Mouse (Mus musculus) right cerebral cortex, postnatal 36 days (tissue): Measurements from ENCODE around the gene Krtap9-1.
"Not testable (repeated sequence)": the region's sequence is repeated elsewhere in the genome, so short reads cannot be mapped to it uniquely, and the experiment has no call there.

Experiments used
- DNase-seq, 2 experiments: peaks; one replicate each; pipeline ENCODE4 v3.0.0; 2022; ENCODE audit warnings: low spot score in 2 of 2, mixed read lengths in 1 of 2

Gene Krtap9-1

DNA sequence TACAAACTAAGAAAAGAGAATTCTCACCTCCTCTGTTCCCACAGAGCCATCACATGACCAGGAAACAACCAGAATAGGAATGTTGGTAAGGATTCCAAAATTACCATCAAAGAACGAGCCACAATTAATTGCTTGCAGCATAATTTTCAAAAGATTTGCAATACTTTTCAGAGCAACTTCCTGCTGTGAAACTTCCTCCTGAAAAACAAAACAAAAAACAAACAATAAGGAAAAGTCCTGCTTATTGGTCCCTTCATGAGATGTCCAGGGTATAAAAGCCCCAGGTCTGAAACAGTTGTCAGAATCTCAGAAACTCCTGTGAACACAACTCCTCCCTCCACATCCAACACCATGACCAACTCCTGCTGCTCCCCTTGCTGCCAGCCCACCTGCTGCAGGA is at the start of gene Krtap9-1:
Gene Krtap9-1 (plus strand): TSS at position 301 of the 400 bp plus-strand sequence.
- not testable (repeated sequence) for DNase-seq

DNA sequence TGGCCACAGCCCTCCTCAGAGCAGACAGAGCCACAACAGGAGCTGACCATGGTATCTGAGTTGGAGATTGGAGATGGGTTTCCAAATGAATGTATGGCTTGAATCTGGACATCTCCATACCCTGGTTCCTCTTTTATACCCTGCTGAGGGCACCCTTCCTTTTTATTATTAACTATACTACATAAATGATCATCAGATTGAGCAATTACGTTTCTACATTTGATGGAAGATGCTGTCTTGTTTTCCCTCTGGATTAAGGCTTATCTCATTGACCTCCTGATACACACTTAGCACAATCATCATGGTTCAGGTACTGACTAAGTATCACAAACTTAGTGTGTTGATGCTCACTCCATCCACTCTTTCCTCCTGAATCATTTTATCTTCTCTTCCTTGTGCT is 35.2 kb upstream of the Krtap9-1 start, which contains the start of gene 2300003K06Rik:
Gene 2300003K06Rik (minus strand): TSS at position 101 of the 400 bp plus-strand sequence.
- no peak for DNase-seq

DNA sequence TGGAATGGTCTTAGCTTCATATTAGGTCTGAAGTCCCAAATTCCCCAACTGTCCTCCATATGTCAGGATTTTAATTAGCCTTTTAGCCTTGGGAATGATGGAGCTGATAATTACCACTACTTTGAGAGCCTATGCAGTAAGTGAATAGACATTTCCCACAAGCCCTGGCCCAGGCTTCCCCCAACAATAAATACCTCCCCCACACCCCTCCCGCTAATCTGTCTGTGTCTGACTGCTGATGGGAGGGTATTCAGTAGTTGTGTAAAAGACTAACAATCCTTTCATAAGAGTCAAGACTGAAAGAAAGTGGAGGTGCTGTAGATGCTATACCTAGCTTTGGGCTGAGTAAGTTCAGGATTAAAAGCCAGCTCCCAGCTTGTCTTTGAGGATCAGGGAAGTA is 31.0 kb upstream of the Krtap9-1 start:
- no peak for DNase-seq

DNA sequence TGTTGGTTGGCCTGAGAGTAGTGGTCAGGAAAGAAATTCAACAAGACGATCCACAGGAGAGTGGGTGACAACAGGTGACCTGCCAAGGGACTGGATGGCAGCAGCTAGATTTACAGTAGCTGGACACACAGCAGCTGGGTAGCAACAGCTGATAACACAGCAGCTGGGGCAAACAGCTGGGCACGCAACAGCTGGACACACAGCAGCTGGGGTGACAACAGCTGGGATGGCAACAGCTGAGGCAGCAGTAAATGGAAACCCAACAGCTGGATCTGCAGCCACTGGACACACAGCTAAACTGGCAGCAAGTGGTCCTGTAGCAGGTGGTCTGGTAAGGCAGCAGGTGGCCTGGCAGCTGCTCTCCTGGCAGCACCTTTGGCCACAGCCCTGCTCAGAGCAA is 26.4 kb upstream of the Krtap9-1 start:
- DNase-seq = no peak

DNA sequence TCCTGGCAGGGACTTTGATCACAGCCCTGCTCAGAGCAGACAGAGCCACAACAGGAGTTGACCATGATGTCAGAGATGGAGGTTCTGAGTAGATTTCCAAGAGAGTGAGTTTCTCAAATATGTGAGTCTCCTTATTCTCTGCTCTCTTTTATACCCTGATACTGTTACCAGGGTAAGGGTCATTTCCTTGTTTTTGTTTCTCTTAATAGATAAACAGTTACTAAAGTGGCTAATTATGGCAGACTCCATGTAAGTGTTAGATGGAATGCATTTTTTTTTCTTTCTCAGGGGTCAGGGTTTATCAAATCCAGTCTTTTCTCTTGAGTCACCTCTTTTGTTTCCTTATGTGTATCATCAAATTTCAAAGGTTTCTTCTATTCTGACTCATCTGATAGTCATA is 21.7 kb upstream of the Krtap9-1 start, which contains the start of gene Krtap4-16:
Gene Krtap4-16 (minus strand): TSS at position 101 of the 400 bp plus-strand sequence.
- DNase-seq = no peak

DNA sequence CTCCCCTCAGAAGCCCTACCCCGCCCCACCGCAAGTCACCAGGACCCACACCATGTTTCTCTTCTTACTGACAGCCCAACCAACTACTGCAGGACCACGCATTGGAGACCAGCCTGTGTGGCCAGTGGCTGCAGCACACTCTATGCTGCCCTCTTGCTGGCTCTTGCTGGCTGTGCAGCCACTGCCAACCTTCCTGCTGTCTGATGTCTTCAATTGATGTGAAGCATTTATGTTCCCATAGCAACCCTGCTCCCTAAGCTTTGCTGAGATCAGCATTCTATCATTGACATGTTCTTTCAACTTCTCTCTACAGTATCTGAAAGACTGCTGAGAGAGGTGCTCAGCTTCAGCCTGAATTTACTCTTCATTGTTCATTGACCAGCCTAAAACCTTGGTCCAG is 19.1 kb upstream of the Krtap9-1 start:
- DNase-seq = no peak

DNA sequence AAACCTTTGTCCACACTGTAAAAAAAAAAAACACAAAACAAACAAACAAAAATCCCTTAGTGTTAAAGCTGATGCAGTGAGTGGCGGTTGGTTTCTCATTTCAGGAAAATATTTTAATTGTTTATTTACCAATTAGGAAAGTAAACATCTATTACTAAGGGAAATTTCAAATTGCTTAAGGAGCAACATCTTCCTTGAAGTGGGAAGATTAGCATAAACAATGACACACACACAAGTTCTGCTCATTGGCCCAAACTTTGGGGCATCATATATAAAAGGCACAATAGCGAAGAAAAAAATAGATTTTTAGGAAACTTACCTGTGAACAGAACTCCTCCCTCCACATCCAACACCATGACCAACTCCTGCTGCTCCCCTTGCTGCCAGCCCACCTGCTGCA is 15.6 kb upstream of the Krtap9-1 start, which contains the start of gene Gm11568:
Gene Gm11568 (plus strand): TSS at position 301 of the 400 bp plus-strand sequence.
- DNase-seq = no peak

DNA sequence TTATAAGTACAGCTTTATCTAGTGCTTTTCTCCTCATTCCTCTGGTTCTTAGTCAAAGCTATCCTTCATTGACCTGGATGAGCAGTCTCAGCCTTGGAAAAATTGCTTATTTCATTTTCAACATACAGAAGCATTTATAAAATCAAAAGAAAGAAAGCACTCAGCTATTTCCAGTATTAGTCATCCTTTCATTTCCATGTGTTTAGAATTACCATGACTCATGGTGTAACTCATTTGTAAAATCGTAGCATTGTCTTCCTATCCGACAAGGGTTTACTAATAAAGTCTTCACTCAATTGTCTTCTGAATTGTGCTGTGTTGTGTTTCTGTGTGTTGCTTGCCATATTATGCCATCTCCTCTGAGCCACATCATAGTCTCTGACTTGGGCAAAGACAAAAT is 14.4 kb upstream of the Krtap9-1 start:
- DNase-seq = no peak

DNA sequence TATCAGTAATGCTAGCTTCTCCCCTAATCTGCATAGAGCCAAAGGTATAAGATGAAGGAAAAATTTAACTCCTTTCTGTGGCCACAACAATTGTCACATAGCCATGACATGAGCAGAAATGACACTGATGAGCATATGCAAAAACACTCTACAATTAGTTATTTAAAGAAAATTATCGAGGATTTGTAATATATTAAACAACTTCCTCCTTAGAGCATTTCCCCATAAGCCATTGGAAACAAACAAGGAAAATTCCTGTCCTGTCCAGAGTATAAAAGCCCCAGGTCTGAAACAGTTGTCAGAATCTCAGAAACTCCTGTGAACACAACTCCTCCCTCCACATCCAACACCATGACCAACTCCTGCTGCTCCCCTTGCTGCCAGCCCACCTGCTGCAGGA is 9.0 kb upstream of the Krtap9-1 start, which contains the start of gene Gm11559:
Gene Gm11559 (plus strand): TSS at position 301 of the 400 bp plus-strand sequence.
- not testable (repeated sequence) for DNase-seq

DNA sequence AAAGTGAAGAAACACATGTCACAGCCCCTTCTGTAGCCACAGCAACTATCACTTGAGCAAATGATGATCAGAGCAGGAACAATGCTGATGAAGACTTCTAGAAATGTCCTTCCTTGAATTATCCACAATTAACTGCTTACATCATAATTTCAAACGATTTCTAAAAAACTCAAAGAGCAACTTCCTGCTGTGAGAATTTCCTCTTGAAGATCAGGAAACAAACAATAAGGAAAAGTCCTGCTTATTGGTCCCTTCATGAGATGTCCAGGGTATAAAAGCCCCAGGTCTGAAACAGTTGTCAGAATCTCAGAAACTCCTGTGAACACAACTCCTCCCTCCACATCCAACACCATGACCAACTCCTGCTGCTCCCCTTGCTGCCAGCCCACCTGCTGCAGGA is 5.7 kb downstream of the Krtap9-1 start, which contains the start of gene Gm11567:
Gene Gm11567 (plus strand): TSS at position 301 of the 400 bp plus-strand sequence.
- DNase-seq = not testable (repeated sequence)

DNA sequence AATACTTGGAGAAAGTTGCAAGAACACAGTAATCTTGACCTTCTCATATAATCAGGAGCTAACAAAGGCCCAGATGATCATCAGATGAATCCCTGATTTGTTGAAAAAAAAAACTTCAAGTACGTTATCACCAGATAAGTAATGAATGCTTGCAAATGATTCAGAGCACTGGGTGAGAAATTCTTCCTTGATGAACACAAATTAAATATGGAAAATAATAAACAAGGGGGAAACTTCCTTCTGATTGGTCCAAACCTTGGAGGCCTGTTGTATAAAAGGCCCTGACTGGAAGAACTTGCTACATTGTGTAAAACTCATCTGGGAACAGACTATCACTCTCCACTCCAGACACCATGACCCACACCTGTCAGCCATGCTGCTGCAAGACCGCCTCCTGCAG is 34.4 kb downstream of the Krtap9-1 start, which contains the start of gene Krtap31-1:
Gene Krtap31-1 (plus strand): TSS at position 301 of the 400 bp plus-strand sequence.
- DNase-seq = no peak

DNA sequence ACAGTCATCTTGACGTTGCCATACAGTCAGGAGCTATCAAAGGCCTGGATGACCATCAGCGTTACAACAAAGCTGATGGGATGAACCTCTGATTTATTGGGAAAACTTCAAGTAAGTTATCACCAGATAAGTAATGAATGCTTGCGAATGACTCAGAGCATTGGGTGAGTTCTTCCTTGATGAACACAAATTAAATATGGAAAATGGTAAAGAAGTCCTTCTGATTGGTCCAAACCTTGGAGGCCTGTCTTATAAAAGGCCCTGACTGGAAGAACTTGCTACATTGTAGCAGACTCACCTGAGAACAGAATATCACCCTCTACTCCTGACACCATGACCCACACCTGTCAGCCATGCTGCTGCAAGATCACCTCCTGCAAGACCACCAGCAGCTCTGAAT is 41.3 kb downstream of the Krtap9-1 start, which contains the start of gene Gm11565:
Gene Gm11565 (plus strand): TSS at position 301 of the 400 bp plus-strand sequence.
- DNase-seq = no peak
